Mouse (Mus musculus) neural tube, embryonic 14.5 days (tissue): ENCODE measurements at regions not wholly inside any gene's neighbourhood (a gene's known extent, or its start where the extent isn't known, plus 50 kb on each side); places are given as distances from the start of the nearest gene placed in this dataset.

ENCODE experiments used
- ATAC-seq: fragments of 200-750 bp; cut with Nextera tagmentation; 2 replicates; pipeline ENCODE4 v1.8.0; 2017; ENCODE audit warnings: low read depth, mild to moderate bottlenecking, moderate TSS enrichment, moderate library complexity
- H3K27ac ChIP-seq: fragments of 300-500 bp; sonication (generic); 2 replicates; pipeline ENCODE4 v1.5.1; 2014; ENCODE audit warnings: low read depth, mild to moderate bottlenecking, control low read depth, low read length, moderate library complexity, mixed read lengths
- H3K27me3 ChIP-seq: fragments of 300-500 bp; sonication (generic); 2 replicates; pipeline ENCODE4 v1.6.1; 2014; ENCODE audit warnings: low read length; ENCODE audit not compliant: control insufficient read depth, insufficient read depth
- H3K36me3 ChIP-seq: fragments of 300-500 bp; sonication (generic); 2 replicates; pipeline ENCODE4 v1.6.1; 2014; ENCODE audit warnings: low read length, mixed read lengths; ENCODE audit not compliant: control insufficient read depth, insufficient read depth
- H3K4me1 ChIP-seq: fragments of 300-500 bp; sonication (generic); 2 replicates; pipeline ENCODE4 v1.6.1; 2014; ENCODE audit warnings: low read length; ENCODE audit not compliant: control insufficient read depth, insufficient read depth
- H3K4me2 ChIP-seq: fragments of 300-500 bp; sonication (generic); 2 replicates; pipeline ENCODE4 v1.6.1; 2014; ENCODE audit warnings: mild to moderate bottlenecking, low read depth, low read length, control low read depth
- H3K4me3 ChIP-seq: fragments of 300-500 bp; sonication (generic); 2 replicates; pipeline ENCODE4 v1.5.1; 2014; ENCODE audit warnings: low read depth, low read length, control low read depth, mixed read lengths
- H3K9ac ChIP-seq: fragments of 300-500 bp; sonication (generic); replicated peaks from 2 replicates; pipeline ENCODE4 v1.6.1; 2014; ENCODE audit warnings: low read depth, mild to moderate bottlenecking, control low read depth, low read length, mixed read lengths
- H3K9me3 ChIP-seq: fragments of 300-500 bp; sonication (generic); 2 replicates; pipeline ENCODE4 v1.6.1; 2016; ENCODE audit warnings: low read length; ENCODE audit not compliant: control insufficient read depth

DNA sequence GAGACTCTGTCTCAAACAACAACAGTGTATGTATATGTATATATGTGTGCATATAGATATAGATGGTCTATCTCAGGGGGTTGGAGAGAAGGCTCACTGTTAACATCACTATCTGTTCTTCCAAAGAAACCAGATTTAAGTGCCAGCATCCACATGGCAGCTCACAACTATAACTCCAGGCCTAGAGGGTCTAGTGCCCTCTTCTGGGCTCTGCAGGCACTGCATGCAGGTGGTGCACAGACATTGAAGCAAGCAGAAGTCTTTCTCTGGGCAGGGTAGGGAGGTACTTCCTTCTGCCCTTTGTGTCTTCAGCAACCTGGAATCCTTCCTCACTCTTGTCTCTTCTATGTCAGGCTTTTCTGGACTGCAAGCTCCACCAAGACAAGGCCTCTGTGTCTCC is 50.1 kb upstream of the Gm11733 start:
- ATAC-seq, result no peak
- H3K4me2 ChIP-seq, result no peak overlapping the region
- peaks cover 31% of the 10 kb centered on the region for H3K4me1 ChIP-seq

More for the DNA sequence above, 50.1 kb upstream of the Gm11733 start:
- no peaks in the 10 kb centered on the region for H3K9me3 ChIP-seq
- no peaks in the 10 kb centered on the region for H3K36me3 ChIP-seq
- no peak overlapping the region for H3K27ac ChIP-seq
- H3K9ac ChIP-seq, result no peak overlapping the region
- H3K4me3 ChIP-seq, result no peak overlapping the region
- H3K27me3 ChIP-seq, result no peaks in the 10 kb centered on the region
